Mouse (Mus musculus) limb, embryonic 14.5 days (tissue): ENCODE results near the gene Pnma3. TPM values are rescaled to one million over a fixed set of nuclear protein-coding genes. Genes with fewer than 3 reads are reported as not detected.
A peak's percentile ranks its signal among the peaks of the same experiment; 100 is the strongest.
"Not testable (repeated sequence)": the region's sequence is repeated elsewhere in the genome, so short reads cannot be mapped to it uniquely, and the experiment has no call there.

ENCODE experiments used
- ATAC-seq: fragments of 200-750 bp; cut with Nextera tagmentation; 2 replicates; pipeline ENCODE4 v1.8.0; 2017; ENCODE audit warnings: low read depth, moderate number of reproducible peaks, moderate TSS enrichment; ENCODE audit not compliant: low FRiP score
- DNase-seq: peaks from one replicate; pipeline ENCODE4 v3.0.0-alpha.2; 2015; ENCODE audit warnings: low spot score
- H3K27ac ChIP-seq: fragments of 300-500 bp; sonication (generic); replicated peaks from 2 replicates; pipeline ENCODE4 v1.5.1; 2014; ENCODE audit warnings: low read depth, mild to moderate bottlenecking, low read length, moderate library complexity, mixed read lengths
- H3K27me3 ChIP-seq: fragments of 300-500 bp; sonication (generic); 2 replicates; pipeline ENCODE4 v1.6.1; 2014; ENCODE audit warnings: low read length, mixed read lengths; ENCODE audit not compliant: control insufficient read depth, insufficient read depth
- H3K36me3 ChIP-seq: fragments of 300-500 bp; sonication (generic); 2 replicates; pipeline ENCODE4 v1.6.1; 2014; ENCODE audit warnings: mild to moderate bottlenecking, low read length, moderate library complexity, mixed read lengths; ENCODE audit not compliant: control insufficient read depth, insufficient read depth
- H3K4me1 ChIP-seq: fragments of 300-500 bp; sonication (generic); 2 replicates; pipeline ENCODE4 v1.6.1; 2014; ENCODE audit warnings: antibody characterized with exemption, low read length, mixed read lengths; ENCODE audit not compliant: control insufficient read depth, insufficient read depth
- H3K4me2 ChIP-seq: fragments of 300-500 bp; sonication (generic); replicated peaks from 2 replicates; pipeline ENCODE4 v1.6.1; 2014; ENCODE audit warnings: low read depth, mild to moderate bottlenecking, low read length, moderate library complexity; ENCODE audit not compliant: severe bottlenecking
- H3K4me3 ChIP-seq: fragments of 300-500 bp; sonication (generic); replicated peaks from 2 replicates; pipeline ENCODE4 v1.5.1; 2014; ENCODE audit warnings: low read length
- H3K9ac ChIP-seq: fragments of 300-500 bp; sonication (generic); 2 replicates; pipeline ENCODE4 v1.6.1; 2014; ENCODE audit warnings: mild to moderate bottlenecking, low read depth, low read length, moderate library complexity; ENCODE audit not compliant: severe bottlenecking
- H3K9me3 ChIP-seq: fragments of 300-500 bp; sonication (generic); 2 replicates; pipeline ENCODE4 v1.6.1; 2016; ENCODE audit warnings: low read length; ENCODE audit not compliant: control insufficient read depth
- POLR2A ChIP-seq: fragments of 200-500 bp; IDR thresholded peaks from 2 replicates; pipeline ENCODE4 v1.8.0; 2012; ENCODE audit warnings: inconsistent platforms, mild to moderate bottlenecking, moderate library complexity, borderline replicate concordance; ENCODE audit not compliant: insufficient read depth, insufficient read length; ENCODE audit errors: extremely low read depth
- WGBS: fragments of 180-500 bp; shearing (Covaris S2); extraction: QIAGEN DNeasy Blood & Tissue Kit; methylation state at CpG from one replicate; pipeline ENCODE4 v1.1.7; 2014; 5-methylcytosine and 5-hydroxymethylcytosine counted together
- polyA plus RNA-seq, 2 experiments: library from polyadenylated mRNA; depleted of rRNA in 1 of 2; stranded (reverse) in 1 of 2; unstranded in 1 of 2; fragments of >200 nt; fragmentation: Nextera tagmentation in 1 of 2; extraction: Ambion mirVana in 1 of 2; gene quantifications; 2 replicates each; pipeline versions ENCODE4 v1.2.1 to v1.2.3; 2012 to 2014

Gene Pnma3
- polyA plus RNA-seq, 2 experiments, result 0.17 to 1.1 TPM

- 90% methylated on average over 1 of the region's 1 CpGs for WGBS
- Histone ChIP-seq H3K27me3 (no peaks in the 10 kb centered on the region), H3K4me2 (no peak overlapping the region), H3K4me3 (no peak overlapping the region), H3K4me1 (no peaks in the 10 kb centered on the region), H3K9ac (no peak overlapping the region), H3K9me3 (no peaks in the 10 kb centered on the region), H3K36me3 (no peaks in the 10 kb centered on the region), H3K27ac (no peak overlapping the region)
- ATAC-seq (no peak), DNase-seq (no peak)
- no peak for TF ChIP-seq POLR2A
These were observed 3.1 kb upstream of the Pnma3 start for GRCm38 (mm10) chrX:73061528-73061927.

GRCm38 (mm10) chrX:73062323-73062722 is 2.3 kb upstream of the Pnma3 start:
- TF ChIP-seq POLR2A, result no peak
- WGBS, result 40% methylated on average over 5 of the region's 5 CpGs
- Histone ChIP-seq H3K4me1 (no peaks in the 10 kb centered on the region), H3K36me3 (no peaks in the 10 kb centered on the region), H3K9me3 (no peaks in the 10 kb centered on the region), H3K27me3 (no peaks in the 10 kb centered on the region), H3K27ac (no peak overlapping the region), H3K4me3 (no peak overlapping the region), H3K9ac (no peak overlapping the region), H3K4me2 (no peak overlapping the region)
- ATAC-seq (no peak), DNase-seq (no peak)

- ATAC-seq (0 out of 2 replicates have a peak, but pooled peaks have one; percentile 30), DNase-seq (no peak)
- Histone ChIP-seq H3K4me3 (peak overlapping the region; percentile 15), H3K9me3 (no peaks in the 10 kb centered on the region), H3K27me3 (no peaks in the 10 kb centered on the region), H3K36me3 (no peaks in the 10 kb centered on the region), H3K9ac (0 out of 2 replicates have a peak overlapping the region, but pooled peaks have one; percentile 21), H3K4me1 (no peaks in the 10 kb centered on the region), H3K27ac (no peak overlapping the region), H3K4me2 (peak overlapping the region; percentile 42)
- WGBS, result 38% methylated on average over 21 of the region's 24 CpGs
- TF ChIP-seq POLR2A, result no peak
These were observed 824 bp upstream of the Pnma3 start for GRCm38 (mm10) chrX:73063512-73064414.

- not testable (repeated sequence) for H3K9ac ChIP-seq, H3K27me3 ChIP-seq, H3K4me2 ChIP-seq, H3K36me3 ChIP-seq, H3K4me1 ChIP-seq, ATAC-seq, H3K27ac ChIP-seq, H3K9me3 ChIP-seq, H3K4me3 ChIP-seq, DNase-seq
- WGBS, result no CpG with 5 or more reads among the region's 5 CpGs
These were observed 2.3 kb downstream of the Pnma3 start for GRCm38 (mm10) chrX:73066765-73067312.

GRCm38 (mm10) chrX:73082267-73083055 is 17.9 kb downstream of the Pnma3 start, which contains the start of gene Xlr4a:
Gene Xlr4a, minus strand, starts transcription at chrX:73082478.
- not testable (repeated sequence) for H3K9me3 ChIP-seq, H3K27ac ChIP-seq, H3K4me1 ChIP-seq, H3K36me3 ChIP-seq, H3K27me3 ChIP-seq, H3K4me3 ChIP-seq, DNase-seq, ATAC-seq, H3K4me2 ChIP-seq, H3K9ac ChIP-seq
- WGBS, result 80% methylated on average over 17 of the region's 19 CpGs

GRCm38 (mm10) chrX:73096941-73097508 is 32.4 kb downstream of the Pnma3 start, which contains the start of gene Xlr3a:
Gene Xlr3a, minus strand, starts transcription at chrX:73097095.
- not testable (repeated sequence) for H3K27me3 ChIP-seq, H3K4me3 ChIP-seq, H3K9me3 ChIP-seq, ATAC-seq, H3K9ac ChIP-seq, H3K36me3 ChIP-seq, H3K27ac ChIP-seq, H3K4me1 ChIP-seq, DNase-seq, H3K4me2 ChIP-seq
- 75% methylated on average over 13 of the region's 13 CpGs for WGBS

- not testable (repeated sequence) for H3K4me3 ChIP-seq, H3K27me3 ChIP-seq, H3K27ac ChIP-seq, DNase-seq, H3K9me3 ChIP-seq, H3K36me3 ChIP-seq, H3K4me1 ChIP-seq, H3K4me2 ChIP-seq, ATAC-seq, H3K9ac ChIP-seq
- WGBS, result no CpG with 5 or more reads among the region's 7 CpGs
These were observed 52.2 kb downstream of the Pnma3 start, which contains the start of gene Gm14685 for GRCm38 (mm10) chrX:73116747-73117146. Gene Gm14685, plus strand, starts transcription at chrX:73117047.
